Mouse (Mus musculus) midbrain, embryonic 16.5 days (tissue): ENCODE results near the gene Akap9. TPM values are rescaled to one million over a fixed set of nuclear protein-coding genes. Genes with fewer than 3 reads are reported as not detected.

Experiments used
- polyA plus RNA-seq: library from polyadenylated mRNA; unstranded; fragments of >200 nt; fragmentation: Nextera tagmentation; extraction: Ambion mirVana; gene quantifications from 2 replicates; pipeline ENCODE4 v1.2.1, GENCODE M21; 2015

The Akap9 gene
- polyA plus RNA-seq, 1 experiment from 2014 or later, result 379 TPM

Other genes with a start within 250 kb of the Akap9 start
- 16.0 and 18.0 TPM in 2 replicates for gene Ankib1, start 125.1 kb upstream of the Akap9 start, polyA plus RNA-seq
- 56.6 and 59.8 TPM in 2 replicates for gene Krit1, start 124.9 kb upstream of the Akap9 start, polyA plus RNA-seq
- 0.16 and 0.18 TPM in 2 replicates for gene Lrrd1, start 82.9 kb upstream of the Akap9 start, polyA plus RNA-seq
- gene Mterf1a, start 34.1 kb upstream of the Akap9 start, polyA plus RNA-seq, result 6.1 and 6.8 TPM in 2 replicates
- 170 and 173 TPM in 2 replicates for gene Cyp51, start 176.7 kb downstream of the Akap9 start, polyA plus RNA-seq